Mouse (Mus musculus): Measurements from ENCODE around the gene Lrrc4c. TPM values are rescaled to one million over a fixed set of nuclear protein-coding genes. Genes with fewer than 3 reads are reported as not detected.

Lrrc4c gene
- total RNA-seq, 2 experiments from 2014 or later = 0.21 to 0.61 TPM

Small RNA genes lying within 50 kb of the gene (microRNA-seq; reads per million reads assigned to microRNA genes)
- gene Gm44320 = not detected
